Mouse (Mus musculus): Measurements from ENCODE around the gene Fis1.

- TF ChIP-seq MYOG (IDR thresholded peaks at IDR 0.05; ENCODE audit: control insufficient read depth in 1 of 3, insufficient read depth in 1 of 3, insufficient read length in 2 of 3, low read depth in 2 of 3) (no peak), E2F4 (IDR thresholded peaks at IDR 0.05; ENCODE audit: insufficient read depth) (no peak), POLR2A (IDR thresholded peaks at IDR 0.05; ENCODE audit: insufficient read length, low read depth) (no peak), POLR2AphosphoS2 (IDR thresholded peaks at IDR 0.05; ENCODE audit: insufficient read length, low read depth) (no peak), USF1 (IDR thresholded peaks at IDR 0.05; ENCODE audit: low read depth) (no peak), CEBPB (IDR thresholded peaks at IDR 0.05; ENCODE audit: insufficient read depth, poor library complexity, severe bottlenecking) (no peak), MYOD1 (IDR thresholded peaks at IDR 0.05; ENCODE audit: control insufficient read depth in 1 of 3, insufficient read length in 2 of 3, low read depth in 2 of 3) (no peak)
These were observed 19.1 kb upstream of the Fis1 start for GRCm38 (mm10) chr5:136933930-136934329.
